Comparison of ENCODE assay signal across 8 mouse cellular contexts in genomic region chr7:107665586-107666261, GRCm38 (mm10). TPM values are rescaled to one million over a fixed set of nuclear protein-coding genes. Genes with fewer than 3 reads are reported as not detected.
DNase-seq lines count a peak whose midpoint lies in the region; ATAC-seq and TF ChIP-seq lines count a peak whose summit lies in the region.

No protein-coding gene starts in this region.

- peak overlapping the region; percentile 45; the same call in 1 of the 2 replicates for H3K9ac ChIP-seq in forebrain, embryonic 13.5 days
- peak overlapping the region; percentile 77 for H3K9ac ChIP-seq in heart, embryonic 14.5 days (ENCODE audit: low read length)
- no peak overlapping the region for H3K9ac ChIP-seq in liver, embryonic 16.5 days (ENCODE audit: low read depth, low read length)
- 0 out of 2 replicates have a peak overlapping the region, but pooled peaks have one; percentile 8 for H3K9ac ChIP-seq in neural tube, embryonic 14.5 days (replicated peaks; ENCODE audit: low read depth, low read length)

- peak overlapping the region; percentile 19 for H3K4me3 ChIP-seq in forebrain, embryonic 13.5 days
- H3K4me3 ChIP-seq in heart, embryonic 14.5 days (ENCODE audit: control insufficient read depth in 1 of 2, insufficient read depth in 1 of 2, low read depth in 1 of 2, low read length in 2 of 2): peak overlapping the region; percentile 44 to 48
- H3K4me3 ChIP-seq in liver, embryonic 16.5 days (ENCODE audit: low read depth, low read length): no peak overlapping the region
- H3K4me3 ChIP-seq in neural tube, embryonic 14.5 days (ENCODE audit: low read depth, low read length): peak overlapping the region; percentile 13; the same call in 1 of the 2 replicates
- H3K4me3 ChIP-seq in thymus, adult 2 months (ENCODE audit: control insufficient read depth, insufficient read depth, low read length): no peak overlapping the region

- H3K27me3 ChIP-seq in forebrain, embryonic 13.5 days: 0 out of 2 replicates have a peak, but pooled peaks cover 3% of the 10 kb centered on the region
- H3K27me3 ChIP-seq in heart, embryonic 14.5 days (ENCODE audit: control insufficient read depth, insufficient read depth, low read length): no peaks in the 10 kb centered on the region
- H3K27me3 ChIP-seq in liver, embryonic 16.5 days (ENCODE audit: control insufficient read depth, insufficient read depth, low read depth, low read length): no peaks in the 10 kb centered on the region
- H3K27me3 ChIP-seq in neural tube, embryonic 14.5 days (ENCODE audit: control insufficient read depth, insufficient read depth, low read length): no peaks in the 10 kb centered on the region
- no peaks in the 10 kb centered on the region; the same call in 1 of the 2 replicates for H3K27me3 ChIP-seq in thymus, adult 2 months (ENCODE audit: control insufficient read depth, insufficient read depth, low read length)

- 3% methylated on average over 9 of the region's 9 CpGs for WGBS in forebrain, embryonic 13.5 days
- WGBS in heart, embryonic 14.5 days: 6% methylated on average over 9 of the region's 9 CpGs
- WGBS in liver, embryonic 16.5 days (ENCODE audit: insufficient replicate concordance): 10% methylated on average over 9 of the region's 9 CpGs
- 8% methylated on average over 9 of the region's 9 CpGs for WGBS in neural tube, embryonic 14.5 days
- WGBS in thymus, adult 2 months: 24% methylated on average over 9 of the region's 9 CpGs

- peak overlapping the region; percentile 55 for H3K27ac ChIP-seq in forebrain, embryonic 13.5 days
- peak overlapping the region; percentile 91 to 96 for H3K27ac ChIP-seq in heart, embryonic 14.5 days (replicated peaks in 1 of 2; ENCODE audit: control insufficient read depth in 1 of 2, insufficient read depth in 1 of 2, low read depth in 2 of 2, low read length in 2 of 2)
- no peak overlapping the region for H3K27ac ChIP-seq in liver, embryonic 16.5 days (ENCODE audit: low read length)
- H3K27ac ChIP-seq in neural tube, embryonic 14.5 days (ENCODE audit: low read depth, low read length): peak overlapping the region; percentile 29; the same call in 1 of the 2 replicates
- H3K27ac ChIP-seq in thymus, adult 2 months (ENCODE audit: control insufficient read depth, insufficient read depth, low read length): no peak overlapping the region

- peak; percentile 61 for ATAC-seq in forebrain, embryonic 13.5 days
- ATAC-seq in heart, embryonic 14.5 days (ENCODE audit: insufficient number of reproducible peaks, insufficient read depth, low FRiP score, low read depth): peak; percentile 24; the same call in 1 of the 2 replicates
- no peak; the same call in 1 of the 2 replicates for ATAC-seq in liver, embryonic 16.5 days (ENCODE audit: low read depth)
- peak; percentile 47; the same call in 1 of the 2 replicates for ATAC-seq in neural tube, embryonic 14.5 days (ENCODE audit: low read depth)

- DNase-seq in kidney, adult 18-20 months: peak; percentile 32
- no peak for DNase-seq in kidney, adult 11 months
- peak; percentile 28 to 34 for DNase-seq in kidney, postnatal 36 days
- DNase-seq in thymus, adult 2 months: no peak

- TF ChIP-seq CTCF in thymus, adult 2 months (IDR thresholded peaks at IDR 0.05; ENCODE audit: borderline replicate concordance, control insufficient read depth, extremely low read depth, insufficient read depth, low read length, poor library complexity): no peak

- H3K4me2 ChIP-seq in forebrain, embryonic 13.5 days: peak overlapping the region; percentile 51
- peak overlapping the region; percentile 79 for H3K4me2 ChIP-seq in heart, embryonic 14.5 days (ENCODE audit: low read length)
- peak overlapping the region; percentile 1; the same call in 1 of the 2 replicates for H3K4me2 ChIP-seq in liver, embryonic 16.5 days (ENCODE audit: low read depth, low read length)
- peak overlapping the region; percentile 35 for H3K4me2 ChIP-seq in neural tube, embryonic 14.5 days (ENCODE audit: low read depth, low read length)

- no peak for TF ChIP-seq POLR2A in thymus, adult 2 months (IDR thresholded peaks at IDR 0.05; ENCODE audit: control insufficient read depth, extremely low read depth, insufficient read depth, low read length, poor library complexity)

- H3K9me3 ChIP-seq in forebrain, embryonic 13.5 days (replicated peaks): no peaks in the 10 kb centered on the region
- H3K9me3 ChIP-seq in heart, embryonic 14.5 days (ENCODE audit: control insufficient read depth, low read length): no peaks in the 10 kb centered on the region
- no peaks in the 10 kb centered on the region for H3K9me3 ChIP-seq in liver, embryonic 16.5 days (replicated peaks; ENCODE audit: control insufficient read depth, low read length)
- H3K9me3 ChIP-seq in neural tube, embryonic 14.5 days (ENCODE audit: control insufficient read depth, low read length): no peaks in the 10 kb centered on the region

- H3K4me1 ChIP-seq in forebrain, embryonic 13.5 days: peaks cover 28% of the 10 kb centered on the region
- H3K4me1 ChIP-seq in heart, embryonic 14.5 days (ENCODE audit: control insufficient read depth in 2 of 2, insufficient read depth in 2 of 2, low read length in 2 of 2): peaks cover 28 to 38% of the 10 kb centered on the region in 2 experiments
- H3K4me1 ChIP-seq in liver, embryonic 16.5 days (ENCODE audit: control insufficient read depth, low read depth, low read length): peaks cover 11% of the 10 kb centered on the region
- no peaks in the 10 kb centered on the region for H3K4me1 ChIP-seq in neural tube, embryonic 14.5 days (ENCODE audit: control insufficient read depth, insufficient read depth, low read length)
- peaks cover 21% of the 10 kb centered on the region for H3K4me1 ChIP-seq in thymus, adult 2 months (replicated peaks; ENCODE audit: control insufficient read depth, insufficient read depth, low read length)

- no peaks in the 10 kb centered on the region for H3K36me3 ChIP-seq in forebrain, embryonic 13.5 days (ENCODE audit: poor library complexity, severe bottlenecking)
- no peaks in the 10 kb centered on the region for H3K36me3 ChIP-seq in heart, embryonic 14.5 days (ENCODE audit: control insufficient read depth, insufficient read depth, low read length)
- no peaks in the 10 kb centered on the region for H3K36me3 ChIP-seq in liver, embryonic 16.5 days (ENCODE audit: control insufficient read depth, insufficient read depth)
- no peaks in the 10 kb centered on the region for H3K36me3 ChIP-seq in neural tube, embryonic 14.5 days (ENCODE audit: control insufficient read depth, insufficient read depth, low read length)
- no peaks in the 10 kb centered on the region for H3K36me3 ChIP-seq in thymus, adult 2 months (ENCODE audit: control insufficient read depth, insufficient read depth, low read length)

RNA-seq across cellular contexts. Expression of gene 5330417H12Rik, which starts 40.8 kb away (rescaled TPM):
- not detected in 2 replicates for polyA plus RNA-seq in forebrain, embryonic 13.5 days (2015; fragmentation: Nextera tagmentation; extraction: Ambion mirVana)
- not detected in 2 replicates for polyA plus RNA-seq in heart, embryonic 14.5 days (2014; fragmentation: Nextera tagmentation; extraction: Ambion mirVana)
- polyA plus RNA-seq in liver, embryonic 16.5 days (2015; fragmentation: Nextera tagmentation; extraction: Ambion mirVana): not detected in 2 replicates
- not detected in 2 replicates for polyA plus RNA-seq in neural tube, embryonic 14.5 days (2014; fragmentation: Nextera tagmentation; extraction: Ambion mirVana)
- polyA plus RNA-seq in thymus, adult 2 months (2012; rRNA removed): not detected in 2 replicates

Comparison
In these comparisons a context has a peak if more than half of its experiments do, and no peak if none do; other contexts are left out.
1. DNase-seq: peak in kidney, adult 18-20 months (single experiment) and kidney, postnatal 36 days (2 of 2); none in kidney, adult 11 months (single experiment) and thymus, adult 2 months (single experiment).
2. H3K27ac ChIP-seq: peak in forebrain, embryonic 13.5 days (single experiment), heart, embryonic 14.5 days (2 of 2) and neural tube, embryonic 14.5 days (single experiment); none in liver, embryonic 16.5 days (single experiment) and thymus, adult 2 months (single experiment).
3. H3K4me2 ChIP-seq: peak in every context shown above with its lines; median percentile 79 in heart, embryonic 14.5 days; 51 in forebrain, embryonic 13.5 days; 35 in neural tube, embryonic 14.5 days; 1 in liver, embryonic 16.5 days.
4. H3K4me3 ChIP-seq: peak in forebrain, embryonic 13.5 days (single experiment), heart, embryonic 14.5 days (2 of 2) and neural tube, embryonic 14.5 days (single experiment); none in liver, embryonic 16.5 days (single experiment) and thymus, adult 2 months (single experiment).